ENCODE assay signal across 15 mouse cellular contexts in genomic region chr9:31117088-31117487, GRCm38 (mm10).
"Had no signal": no experiment of that assay in that cellular context is flagged by ENCODE, and none has a peak within 500 bp of the region (broad histone marks: within the 10 kb centered on the region; RNA-seq: fewer than 3 reads in every experiment).

No protein-coding gene starts in this region.

- H3K27ac ChIP-seq: kidney, embryonic 15.5 days; left cerebral cortex, adult 2 months; limb, embryonic 10.5 days; liver, embryonic 15.5 days; macrophage had no signal

- H3K27me3 ChIP-seq: kidney, embryonic 15.5 days had no signal

- H3K4me1 ChIP-seq: liver, embryonic 15.5 days had no signal

- H3K9me3 ChIP-seq: kidney, embryonic 15.5 days; limb, embryonic 10.5 days; liver, embryonic 15.5 days; megakaryocyte, embryonic 14.5 days had no signal

- H3K4me2 ChIP-seq: kidney, embryonic 15.5 days; liver, embryonic 11.5 days; liver, embryonic 15.5 days; midbrain, embryonic 11.5 days had no signal

- ATAC-seq: lung, postnatal 0 days; midbrain, embryonic 16.5 days had no signal

- H3K4me3 ChIP-seq: kidney, embryonic 15.5 days; left cerebral cortex, adult 2 months; limb, embryonic 10.5 days; liver, embryonic 15.5 days; megakaryocyte, embryonic 14.5 days had no signal

- DNase-seq: kidney, adult 2 months; kidney, postnatal 14 days; lung, adult 2 months; right cerebral cortex, adult 18-20 months; right cerebral cortex, postnatal 25 days had no signal

- H3K36me3 ChIP-seq: kidney, embryonic 15.5 days; limb, embryonic 10.5 days; liver, embryonic 15.5 days had no signal

- H3K9ac ChIP-seq: kidney, embryonic 15.5 days; liver, embryonic 15.5 days had no signal
